Mouse (Mus musculus) ovary, adult 2 months (tissue): Measurements from ENCODE around the gene AI464131. TPM values are rescaled to one million over a fixed set of nuclear protein-coding genes. Genes with fewer than 3 reads are reported as not detected.

Experiments
- polyA plus RNA-seq: library from polyadenylated mRNA; depleted of rRNA; stranded (reverse); fragments of >200 nt; gene quantifications from 2 replicates; pipeline ENCODE4 v1.2.3, GENCODE M21; 2012; rRNA removed

AI464131 gene
- polyA plus RNA-seq: 8.8 and 9.1 TPM in 2 replicates

DNA sequence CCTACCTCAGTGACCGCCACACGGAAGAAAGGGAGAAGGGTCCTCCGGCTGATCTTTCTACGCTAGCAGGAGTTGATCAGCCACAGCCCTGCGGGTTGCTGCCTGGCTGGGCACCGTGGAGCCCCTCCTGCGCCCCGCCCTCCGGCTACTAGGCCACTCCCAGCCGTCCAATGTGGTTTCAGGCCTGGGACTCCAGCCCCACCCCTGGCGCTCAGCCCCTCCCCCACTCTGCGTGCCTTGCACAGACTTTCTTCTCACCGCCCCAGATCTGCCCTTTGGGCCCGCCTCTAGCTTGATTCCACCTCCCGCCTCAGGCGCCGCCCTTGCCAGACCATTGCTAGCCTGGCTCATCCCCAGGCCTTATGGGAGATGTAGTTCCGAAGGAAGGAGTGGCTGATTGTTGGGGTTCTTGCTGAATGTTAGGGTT, at the start of gene AI464131:
TSS of gene AI464131 (minus strand) at position 91 of the 427 bp plus-strand sequence.

DNA sequence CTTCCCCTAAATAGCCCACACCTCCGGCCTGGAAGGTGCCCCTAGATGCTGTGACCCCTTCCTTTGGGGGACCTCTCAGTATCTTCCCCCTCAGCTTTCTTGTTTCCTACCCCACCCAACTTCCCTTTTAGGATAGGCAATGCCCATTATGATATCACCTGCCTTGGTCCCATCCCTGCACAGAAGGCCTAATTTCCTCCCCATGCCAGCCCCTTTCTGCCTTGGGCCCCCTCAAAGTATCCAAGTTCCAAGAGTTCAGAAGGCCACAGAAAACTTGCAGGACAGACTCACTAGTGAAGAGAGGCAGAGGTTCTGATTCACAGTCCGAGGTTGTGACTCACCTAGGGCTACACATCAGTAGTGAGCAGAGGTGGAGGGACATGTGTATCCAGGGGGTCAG, 14.4 kb upstream of the AI464131 start, which contains the start of gene 1110017D15Rik:
TSS of gene 1110017D15Rik (minus strand) at position 101 of the 400 bp plus-strand sequence.

DNA sequence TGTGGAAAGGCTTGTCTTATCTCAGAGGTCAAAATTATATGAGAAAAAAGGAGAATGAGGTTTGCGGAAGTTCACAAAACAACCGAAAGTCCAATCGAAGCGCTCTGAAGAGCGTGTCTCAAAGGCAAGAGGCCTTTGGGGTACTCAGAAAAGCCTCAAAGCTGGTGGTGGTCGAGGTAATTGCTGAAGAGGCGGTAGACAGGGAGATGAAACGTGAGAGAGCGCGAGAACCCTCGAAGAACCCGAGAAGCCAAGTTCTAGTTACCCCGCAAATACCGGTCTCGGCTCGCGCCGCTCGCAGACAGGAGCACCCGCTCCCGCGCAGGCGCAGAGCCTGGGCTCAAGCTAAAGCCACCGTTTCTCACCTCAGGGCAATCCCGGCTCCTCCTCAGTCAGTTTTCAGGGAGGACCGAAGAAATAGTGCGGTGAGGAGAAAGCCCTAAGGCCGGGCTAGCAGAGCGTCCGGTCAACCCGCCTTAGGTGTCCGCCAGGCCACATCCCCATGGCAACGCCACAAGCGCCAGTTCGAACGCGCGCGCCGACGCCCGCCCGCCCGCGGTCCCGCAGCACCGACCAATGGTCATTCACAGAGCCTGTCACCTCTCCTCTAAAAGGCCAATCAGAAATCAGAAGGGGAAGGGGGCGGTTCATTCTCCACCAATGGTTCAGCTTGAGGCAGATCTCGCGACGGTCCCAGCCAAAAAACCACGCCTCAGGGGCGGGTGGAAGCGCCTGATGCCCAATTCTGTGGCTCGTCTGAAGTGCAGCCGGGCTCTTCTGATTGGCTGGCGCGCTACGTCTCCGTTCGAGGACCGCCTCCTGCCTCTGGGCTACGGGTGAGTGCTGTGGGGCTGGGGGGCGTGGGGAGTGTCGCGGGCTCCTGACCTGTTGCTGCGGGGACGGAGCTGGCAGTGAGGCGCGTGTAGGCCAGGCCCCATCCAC, 38.3 kb downstream of the AI464131 start, which contains the start of the genes Kif24 and Nudt2:
TSS of gene Kif24 (minus strand) at position 543 of the 942 bp plus-strand sequence.
TSS of gene Nudt2 (plus strand) at position 807 of the 942 bp plus-strand sequence.

Other genes with a start within 250 kb of the AI464131 start
- gene Ubap2, start 227.9 kb downstream of the AI464131 start, polyA plus RNA-seq: 121 and 169 TPM in 2 replicates
- gene Dcaf12, start 188.2 kb downstream of the AI464131 start, polyA plus RNA-seq: 30.2 and 35.8 TPM in 2 replicates
- 17.2 and 23.3 TPM in 2 replicates for gene Ubap1, start 154.1 kb downstream of the AI464131 start, polyA plus RNA-seq
- gene Kif24, start 38.2 kb downstream of the AI464131 start, polyA plus RNA-seq: 1.7 and 2.6 TPM in 2 replicates
- 10.4 and 11.9 TPM in 2 replicates for gene Nudt2, start 37.9 kb downstream of the AI464131 start, polyA plus RNA-seq
- 36.8 and 36.9 TPM in 2 replicates for gene 1110017D15Rik, start 14.3 kb upstream of the AI464131 start, polyA plus RNA-seq
- 39.7 and 44.1 TPM in 2 replicates for gene Fam219a, start 66.5 kb upstream of the AI464131 start, polyA plus RNA-seq
- gene Dnaic1, start 66.7 kb upstream of the AI464131 start, polyA plus RNA-seq: 7.8 and 7.9 TPM in 2 replicates
- 37.4 and 45.6 TPM in 2 replicates for gene Enho, start 137.2 kb upstream of the AI464131 start, polyA plus RNA-seq
- gene Cntfr, start 194.0 kb upstream of the AI464131 start, polyA plus RNA-seq: 21.2 and 25.5 TPM in 2 replicates
- gene Il11ra1, start 196.9 kb upstream of the AI464131 start, polyA plus RNA-seq: 162 and 259 TPM in 2 replicates
- gene Rpp25l, start 210.5 kb upstream of the AI464131 start, polyA plus RNA-seq: 65.6 and 76.5 TPM in 2 replicates
- 61.0 and 63.4 TPM in 2 replicates for gene Dctn3, start 220.1 kb upstream of the AI464131 start, polyA plus RNA-seq
- 0.09 TPM in 1 of 2 replicates, not detected in the other for gene Arid3c, start 228.1 kb upstream of the AI464131 start, polyA plus RNA-seq